Mouse (Mus musculus) gastrocnemius, postnatal 4 days (tissue): ENCODE measurements at regions not wholly inside any gene's neighbourhood (a gene's known extent, or its start where the extent isn't known, plus 50 kb on each side); places are given as distances from the start of the nearest gene placed in this dataset.
A peak's percentile ranks its signal among the peaks of the same experiment; 100 is the strongest.

Experiments
- DNase-seq, 2 experiments: peaks; one replicate each; pipeline ENCODE4 v3.0.0; 2021 to 2022; ENCODE audit warnings: low spot score in 2 of 2, mixed read lengths in 2 of 2

- no peak for DNase-seq
These were observed 160.2 kb upstream of the Ncam1 start for GRCm38 (mm10) chr9:49958890-49959289.

- no peak for DNase-seq
These were observed 155.9 kb upstream of the Ncam1 start for GRCm38 (mm10) chr9:49954601-49955000.

GRCm38 (mm10) chr9:49950321-49950720 is 151.6 kb upstream of the Ncam1 start:
- DNase-seq = no peak

- DNase-seq = no peak
These were observed 149.8 kb upstream of the Ncam1 start for GRCm38 (mm10) chr9:49948546-49948945.

- DNase-seq = no peak
These were observed 148.1 kb upstream of the Ncam1 start for GRCm38 (mm10) chr9:49946857-49947256.

- DNase-seq = no peak
These were observed 137.0 kb upstream of the Ncam1 start for GRCm38 (mm10) chr9:49935555-49936376.

- no peak for DNase-seq
These were observed 129.4 kb upstream of the Ncam1 start for GRCm38 (mm10) chr9:49928041-49928656.

GRCm38 (mm10) chr9:49927281-49927680 is 128.6 kb upstream of the Ncam1 start:
- no peak for DNase-seq

- no peak for DNase-seq
These were observed 127.1 kb upstream of the Ncam1 start for GRCm38 (mm10) chr9:49925796-49926195.

GRCm38 (mm10) chr9:49923981-49924501 is 125.3 kb upstream of the Ncam1 start:
- peak in 1 of 2 experiments; percentile 12 for DNase-seq

GRCm38 (mm10) chr9:49922770-49923169 is 124.0 kb upstream of the Ncam1 start:
- DNase-seq = no peak

GRCm38 (mm10) chr9:49922162-49922561 is 123.4 kb upstream of the Ncam1 start:
- DNase-seq = no peak

GRCm38 (mm10) chr9:49921306-49921705 is 122.6 kb upstream of the Ncam1 start:
- no peak for DNase-seq

- no peak for DNase-seq
These were observed 116.5 kb upstream of the Ncam1 start for GRCm38 (mm10) chr9:49915046-49915719.

GRCm38 (mm10) chr9:49913677-49914076 is 115.0 kb upstream of the Ncam1 start:
- no peak for DNase-seq

- no peak for DNase-seq
These were observed 113.6 kb upstream of the Ncam1 start for GRCm38 (mm10) chr9:49912306-49912705.

- DNase-seq = no peak
These were observed 107.6 kb upstream of the Ncam1 start for GRCm38 (mm10) chr9:49906306-49906705.

- no peak for DNase-seq
These were observed 107.0 kb upstream of the Ncam1 start for GRCm38 (mm10) chr9:49905703-49906102.

GRCm38 (mm10) chr9:49898947-49899346 is 100.2 kb upstream of the Ncam1 start:
- no peak for DNase-seq

- peak in 1 of 2 experiments; percentile 26 for DNase-seq
These were observed 86.0 kb upstream of the Ncam1 start for GRCm38 (mm10) chr9:49884516-49885343.
